Mouse (Mus musculus): Measurements from ENCODE around the gene Fam189a2.

Fam189a2 gene

GRCm38 (mm10) chr19:23972881-23973649, 57.8 kb downstream of the Fam189a2 start:
- no peak for DNase-seq (ENCODE audit: low spot score)

GRCm38 (mm10) chr19:23971391-23971790, 59.4 kb downstream of the Fam189a2 start:
- no peak for DNase-seq (ENCODE audit: low spot score)

- no peak for DNase-seq (ENCODE audit: low spot score)
These were observed 60.4 kb downstream of the Fam189a2 start for GRCm38 (mm10) chr19:23970374-23970773.

GRCm38 (mm10) chr19:23968862-23969225, 62.0 kb downstream of the Fam189a2 start:
- no peak for DNase-seq (ENCODE audit: low spot score)

GRCm38 (mm10) chr19:23968125-23968861, 62.5 kb downstream of the Fam189a2 start:
- DNase-seq (ENCODE audit: low spot score) = no peak

GRCm38 (mm10) chr19:23967156-23967555, 63.7 kb downstream of the Fam189a2 start:
- DNase-seq (ENCODE audit: low spot score) = no peak

- DNase-seq (ENCODE audit: low spot score) = no peak
These were observed 64.4 kb downstream of the Fam189a2 start for GRCm38 (mm10) chr19:23966376-23966775.

- no peak for DNase-seq (ENCODE audit: low spot score)
These were observed 66.4 kb downstream of the Fam189a2 start for GRCm38 (mm10) chr19:23964401-23964910.

GRCm38 (mm10) chr19:23961516-23961915, 69.3 kb downstream of the Fam189a2 start:
- peak; percentile 25 for DNase-seq (ENCODE audit: low spot score)

- no peak for DNase-seq (ENCODE audit: low spot score)
These were observed 69.9 kb downstream of the Fam189a2 start for GRCm38 (mm10) chr19:23960831-23961447.

- DNase-seq (ENCODE audit: low spot score) = no peak
These were observed 70.5 kb downstream of the Fam189a2 start for GRCm38 (mm10) chr19:23960275-23960674.

- no peak for DNase-seq (ENCODE audit: low spot score)
These were observed 70.9 kb downstream of the Fam189a2 start for GRCm38 (mm10) chr19:23959870-23960269.

GRCm38 (mm10) chr19:23958925-23959324, 71.9 kb downstream of the Fam189a2 start:
- DNase-seq (ENCODE audit: low spot score) = no peak

- no peak for DNase-seq (ENCODE audit: low spot score)
These were observed 73.3 kb downstream of the Fam189a2 start for GRCm38 (mm10) chr19:23957563-23957962.

- DNase-seq (ENCODE audit: low spot score) = peak; percentile 1
These were observed 74.4 kb downstream of the Fam189a2 start for GRCm38 (mm10) chr19:23956299-23956975.

GRCm38 (mm10) chr19:23955461-23955860, 75.4 kb downstream of the Fam189a2 start:
- DNase-seq (ENCODE audit: low spot score) = no peak

GRCm38 (mm10) chr19:23948301-23949000, 82.4 kb downstream of the Fam189a2 start:
- no peak for DNase-seq (ENCODE audit: low spot score)

- no peak for DNase-seq (ENCODE audit: low spot score)
These were observed 82.9 kb downstream of the Fam189a2 start for GRCm38 (mm10) chr19:23947871-23948270.

- no peak for DNase-seq (ENCODE audit: low spot score)
These were observed 84.1 kb downstream of the Fam189a2 start for GRCm38 (mm10) chr19:23946751-23947150.

- DNase-seq (ENCODE audit: low spot score) = no peak
These were observed 84.7 kb downstream of the Fam189a2 start for GRCm38 (mm10) chr19:23946026-23946685.

GRCm38 (mm10) chr19:23942886-23943285, 87.9 kb downstream of the Fam189a2 start:
- DNase-seq (ENCODE audit: low spot score) = no peak
